Mouse (Mus musculus) T-helper 17 cell (primary cell): ENCODE measurements around the gene Ptgdr.
"Not testable (repeated sequence)": the region's sequence is repeated elsewhere in the genome, so short reads cannot be mapped to it uniquely, and the experiment has no call there.

Experiments
- in situ Hi-C, 2 experiments: fragments of 300-600 bp; cut with MboI, MseI; formaldehyde crosslinking; loops; 1 replicate in 1 of 2; 2 replicates in 1 of 2; pipeline ENCODE4 v1.15.1; 2025; ENCODE audit warnings: high pct_unique_total_duplicates in 2 of 2

The Ptgdr gene

GRCm38 (mm10) chr14:44813152-44813551, 46.0 kb downstream of the Ptgdr start:
- in situ Hi-C loops, result not testable (repeated sequence)
